Mouse (Mus musculus): Measurements from ENCODE around the gene Cbfa2t2.

Cbfa2t2 gene

DNA sequence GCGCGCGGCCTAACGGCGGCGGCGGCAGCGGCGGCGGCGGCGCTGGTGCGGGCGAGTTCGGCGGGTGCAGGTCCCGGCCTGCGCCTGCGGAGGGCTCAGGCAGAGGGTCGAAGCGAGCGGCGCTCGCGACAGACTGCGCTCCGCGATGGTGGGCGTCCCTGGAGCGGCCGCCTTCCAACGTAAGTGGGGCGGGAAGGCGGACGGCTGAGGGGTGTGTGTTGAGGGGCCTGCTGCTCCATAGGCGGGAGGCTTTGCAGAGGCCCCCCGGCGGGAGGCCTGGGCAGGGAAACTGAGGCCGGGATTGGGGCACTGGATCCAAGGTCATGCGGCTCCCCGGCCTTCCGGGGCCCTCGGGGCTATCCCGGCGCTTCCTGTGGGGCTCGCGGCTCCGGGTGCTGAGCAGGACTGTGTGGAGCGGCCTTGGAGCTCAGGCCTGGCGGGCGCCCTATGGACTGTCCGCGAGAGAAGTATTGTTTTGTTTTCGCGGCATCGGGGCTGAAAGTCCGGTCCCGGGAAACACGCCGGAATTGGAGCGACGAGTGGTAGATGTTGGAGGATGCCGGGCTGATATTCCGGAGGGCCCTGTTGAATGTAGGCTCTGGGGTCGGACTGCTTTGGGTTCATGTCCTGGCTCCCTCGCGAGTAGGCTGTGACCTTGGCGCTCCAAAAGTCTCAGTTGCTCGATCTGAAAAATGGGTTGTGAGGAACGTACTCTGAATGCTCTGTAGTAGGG is at the start of gene Cbfa2t2:
Gene Cbfa2t2, plus strand, starts transcription at position 24 of the 733 bp plus-strand sequence.
- DNase-seq (ENCODE audit: low spot score in 2 of 2) = no peak

DNA sequence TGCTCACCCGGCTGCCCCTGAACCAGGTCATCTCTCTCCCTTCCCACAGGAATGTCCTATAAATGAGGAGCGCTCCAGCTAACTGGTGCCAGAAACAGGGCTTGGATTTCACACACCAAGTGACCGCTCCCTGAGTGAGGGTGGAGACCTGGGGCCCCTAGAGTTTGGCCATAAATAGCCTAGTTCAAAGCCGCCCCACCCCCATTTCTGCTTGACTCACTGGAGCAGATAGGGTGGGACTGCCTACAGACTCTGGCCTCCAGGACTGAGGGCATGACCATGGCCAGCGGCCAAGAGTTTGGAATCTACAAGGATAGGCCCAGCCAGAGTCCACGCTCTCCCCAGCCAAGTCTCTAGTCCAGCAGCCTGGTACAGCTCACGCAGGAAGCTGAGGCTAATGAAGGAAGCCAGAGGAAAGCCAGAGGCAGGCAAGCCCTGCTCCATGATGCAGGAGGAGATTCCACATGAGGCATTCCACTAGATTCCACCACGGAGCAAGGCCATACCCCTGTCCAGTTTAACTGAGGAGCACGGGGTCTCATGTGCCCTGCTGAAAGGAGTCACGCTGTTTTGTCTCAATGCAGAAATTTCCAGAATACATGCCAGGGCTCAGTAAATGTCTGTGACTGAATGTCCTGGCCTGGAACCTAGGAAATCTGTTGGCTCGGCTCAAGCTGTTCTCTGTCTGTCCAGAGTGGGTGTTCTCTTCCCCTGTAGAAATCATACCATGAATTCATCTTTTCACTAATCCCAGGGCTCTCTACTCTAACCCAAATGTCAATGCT is 45.9 kb upstream of the Cbfa2t2 start:
- peak; percentile 95 for DNase-seq (ENCODE audit: low spot score in 2 of 2)

DNA sequence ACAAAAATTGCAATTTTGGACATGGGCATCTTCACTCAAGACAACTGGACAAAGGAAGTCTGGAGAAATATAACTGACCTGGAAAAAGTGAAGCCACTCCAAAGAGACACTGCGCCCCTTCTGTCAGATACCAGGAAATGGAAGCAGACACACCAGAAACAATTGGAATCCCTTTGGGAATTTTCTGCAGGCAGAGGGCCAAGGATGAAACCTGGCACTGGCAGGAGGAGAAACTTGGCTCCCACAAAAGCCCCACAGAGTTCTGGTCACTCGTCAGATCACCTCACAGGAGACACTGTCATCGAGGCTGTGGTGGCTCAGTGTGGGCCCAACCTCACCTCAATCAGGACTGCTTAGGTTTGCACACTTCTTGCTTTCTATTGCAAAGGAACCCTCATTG is 41.7 kb upstream of the Cbfa2t2 start:
- no peak for DNase-seq (ENCODE audit: low spot score in 2 of 2)

DNA sequence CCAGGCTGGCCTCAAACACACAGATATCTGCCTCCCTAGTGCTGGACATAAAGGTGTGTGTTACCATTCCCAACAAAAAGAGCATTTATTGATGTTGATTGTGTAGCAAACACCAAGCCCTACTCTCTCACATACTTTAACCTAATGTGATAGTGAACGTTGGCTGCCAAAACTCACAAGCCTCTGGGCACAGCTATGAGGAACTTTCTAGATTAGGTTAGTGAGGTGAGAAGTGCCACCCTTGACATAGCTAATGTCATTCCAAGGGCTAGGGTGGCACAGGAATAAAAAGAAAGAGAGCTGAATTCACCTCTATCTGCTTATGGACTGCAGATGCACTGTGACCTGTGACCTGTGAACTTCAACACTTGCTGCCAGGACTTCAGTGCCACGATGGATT is 39.8 kb upstream of the Cbfa2t2 start:
- DNase-seq (ENCODE audit: low spot score in 2 of 2) = no peak

DNA sequence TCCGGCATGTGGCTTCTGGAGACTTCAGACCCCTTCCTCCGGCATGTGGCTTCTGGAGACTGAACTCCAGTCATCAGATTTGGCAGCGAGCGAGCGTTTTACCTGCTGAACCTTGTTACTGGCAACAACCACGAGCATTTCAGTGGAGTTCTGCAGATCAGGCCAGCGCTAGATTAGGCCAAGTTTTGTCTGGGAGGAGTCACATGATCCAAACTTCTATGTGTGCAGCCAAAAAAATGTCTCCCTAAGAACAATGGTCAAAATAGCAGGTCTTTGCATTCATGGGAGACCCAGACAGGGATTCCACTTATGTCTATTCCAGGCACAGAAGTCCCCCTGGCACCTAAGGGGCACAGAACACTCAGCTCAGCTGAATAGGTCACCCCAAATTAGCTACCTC is 38.0 kb upstream of the Cbfa2t2 start:
- DNase-seq (ENCODE audit: low spot score in 2 of 2) = peak in 1 of 2 experiments; percentile 34

DNA sequence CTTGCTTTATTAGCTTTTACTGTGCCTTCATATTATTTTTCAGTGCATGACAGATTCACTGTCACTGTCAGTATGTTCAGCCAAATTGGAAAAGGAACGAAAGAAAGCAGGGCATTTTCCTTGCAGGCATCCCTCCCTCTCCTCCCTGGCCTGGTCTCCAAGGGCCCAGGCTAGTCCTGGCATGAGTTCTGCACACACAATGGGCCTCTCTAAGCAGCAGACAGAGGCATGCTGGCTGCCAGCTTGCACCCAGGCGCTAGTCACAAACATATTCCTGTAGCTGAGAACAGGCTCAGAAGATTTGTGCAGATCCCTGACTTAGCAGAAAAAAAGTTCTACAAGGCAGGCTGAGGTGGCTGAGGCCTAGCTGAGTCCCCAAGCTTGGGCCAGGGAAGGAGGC is 37.0 kb upstream of the Cbfa2t2 start:
- no peak for DNase-seq (ENCODE audit: low spot score in 2 of 2)

DNA sequence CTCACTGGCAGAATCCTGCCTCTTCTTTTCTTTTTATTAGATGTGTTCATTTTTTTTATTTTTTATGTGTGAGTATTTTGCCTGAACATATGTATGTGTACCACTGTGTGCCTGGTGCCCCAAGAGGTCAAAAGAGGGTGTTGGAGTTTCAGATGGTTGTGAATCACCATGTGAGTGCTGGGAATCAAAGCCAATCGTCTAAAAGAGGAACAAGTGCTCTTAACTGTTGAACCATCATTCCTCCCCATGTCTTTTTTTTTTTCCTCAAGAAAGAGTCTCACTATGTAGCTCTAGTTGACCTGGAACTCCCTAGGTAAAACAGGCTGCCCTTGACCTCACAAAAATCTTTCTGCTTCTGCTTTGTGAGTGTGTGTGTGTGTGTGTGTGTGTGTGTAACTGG is 34.3 kb upstream of the Cbfa2t2 start:
- DNase-seq (ENCODE audit: low spot score in 2 of 2) = no peak

DNA sequence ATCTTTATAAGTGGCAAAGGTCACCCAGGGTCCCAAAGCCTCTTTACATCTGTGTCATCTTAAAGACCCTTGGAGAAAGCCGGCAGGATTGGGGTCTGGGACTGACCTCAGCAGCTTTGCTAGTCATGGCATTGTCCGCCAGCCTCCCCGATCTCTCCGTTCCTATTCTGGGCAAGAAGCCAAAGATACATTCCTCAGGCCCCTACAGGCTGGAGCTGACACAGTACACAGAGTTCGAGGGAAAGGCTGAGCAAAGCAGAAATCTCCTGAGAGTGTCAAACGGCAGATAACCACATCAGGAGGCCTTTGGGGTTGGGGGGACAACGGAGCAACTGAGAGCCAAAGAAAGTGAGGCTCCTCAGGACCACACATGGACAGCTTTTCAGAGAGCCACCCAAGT is 33.5 kb upstream of the Cbfa2t2 start:
- peak; percentile 68 to 79 for DNase-seq (ENCODE audit: low spot score in 2 of 2)

DNA sequence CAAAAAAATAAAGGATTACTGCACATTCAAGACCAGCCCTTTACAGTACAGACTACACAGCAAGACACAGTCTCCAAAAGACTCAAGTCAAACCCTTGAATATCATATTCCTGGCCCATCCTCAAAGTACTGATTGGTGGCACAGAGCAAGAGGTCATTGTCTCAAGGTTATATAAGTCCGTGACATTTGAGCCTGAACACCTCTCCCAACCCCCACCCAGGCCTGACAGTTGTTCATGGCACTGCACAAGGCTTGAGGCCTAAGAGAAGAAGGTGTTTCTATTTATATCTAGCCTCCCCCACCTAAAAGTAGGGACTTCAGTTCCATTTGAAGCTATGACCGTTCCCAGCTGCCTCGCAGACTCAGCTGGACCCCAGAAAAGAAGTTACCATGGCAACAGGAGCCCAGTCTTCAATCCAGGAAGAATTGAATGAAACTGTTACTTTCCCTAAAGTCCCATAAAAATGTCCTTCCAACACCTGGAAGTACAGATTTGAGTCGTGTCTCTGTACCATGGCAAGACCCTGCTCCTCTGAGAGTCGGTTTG is 30.8 kb upstream of the Cbfa2t2 start:
- DNase-seq (ENCODE audit: low spot score in 2 of 2) = no peak

DNA sequence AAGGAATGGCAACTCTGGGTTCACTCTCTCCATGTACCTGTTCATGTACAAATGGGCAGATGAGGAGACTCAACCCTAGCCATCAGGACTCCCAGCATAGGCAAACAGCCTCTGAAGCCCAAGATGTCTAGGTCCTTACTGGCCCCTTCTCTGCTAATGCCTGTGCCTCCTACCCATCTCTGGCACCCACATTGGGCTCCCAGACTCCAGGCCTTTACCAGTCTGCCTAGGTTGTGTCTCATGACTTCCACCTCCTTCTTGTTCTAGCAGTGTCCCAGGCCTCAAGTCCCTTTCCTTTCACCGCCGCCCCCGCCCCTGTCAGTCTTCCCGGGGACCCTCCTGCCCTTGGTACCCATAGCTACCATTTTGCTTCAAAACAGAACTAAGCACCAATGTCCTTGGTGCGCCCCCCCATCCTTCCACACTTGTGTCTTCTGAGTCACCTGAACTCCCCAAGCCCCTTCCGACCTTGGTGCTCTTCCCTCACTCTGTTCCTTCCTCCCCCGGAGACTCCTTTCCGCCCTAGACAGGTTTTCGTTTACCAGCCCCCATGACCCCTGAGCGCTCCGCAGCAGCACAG is 29.1 kb upstream of the Cbfa2t2 start:
- peak in 1 of 2 experiments; percentile 16 for DNase-seq (ENCODE audit: low spot score in 2 of 2)

DNA sequence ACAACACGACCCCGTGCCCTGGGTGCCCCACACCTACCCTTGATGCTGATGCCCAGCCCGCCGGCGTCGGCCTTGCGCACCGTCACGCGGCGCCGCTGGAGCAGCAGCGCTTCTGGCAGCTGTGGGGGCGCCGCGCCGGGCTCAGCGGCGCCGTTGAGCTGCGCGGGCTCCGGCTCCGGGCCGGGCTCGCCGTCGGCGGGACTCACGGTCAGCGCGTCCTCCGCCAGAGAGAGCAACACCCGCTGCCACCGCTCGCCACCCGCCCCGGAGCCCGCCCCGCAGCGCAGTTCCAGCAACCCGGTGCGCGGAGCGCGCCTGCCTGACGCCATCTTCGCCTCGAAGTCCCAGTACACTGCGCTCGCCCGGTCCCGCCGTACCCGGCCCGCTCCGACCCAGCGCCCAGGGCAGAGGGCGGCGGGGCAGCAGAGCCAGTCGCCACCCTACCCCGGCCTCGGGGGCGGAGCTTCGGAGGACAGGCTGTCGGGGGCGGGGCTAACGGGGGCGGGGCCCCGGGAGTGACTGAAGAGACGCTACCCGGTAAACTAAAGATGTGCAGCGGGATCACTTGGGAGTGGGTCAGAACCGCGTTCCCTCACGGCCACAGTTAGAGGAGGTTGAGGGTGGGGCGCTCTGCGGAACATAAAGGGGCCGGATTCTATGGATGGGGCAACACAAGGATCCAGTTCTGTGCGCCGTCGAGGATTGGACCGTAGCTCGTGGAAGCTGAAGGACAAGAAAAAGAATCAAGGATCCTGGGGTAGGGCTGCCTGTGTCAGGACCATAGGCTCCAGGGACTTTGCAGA is 28.4 kb upstream of the Cbfa2t2 start, which contains the start of gene Snta1:
Gene Snta1, minus strand, starts transcription at position 457 of the 803 bp plus-strand sequence.
- peak; percentile 87 for DNase-seq (ENCODE audit: low spot score in 2 of 2)

DNA sequence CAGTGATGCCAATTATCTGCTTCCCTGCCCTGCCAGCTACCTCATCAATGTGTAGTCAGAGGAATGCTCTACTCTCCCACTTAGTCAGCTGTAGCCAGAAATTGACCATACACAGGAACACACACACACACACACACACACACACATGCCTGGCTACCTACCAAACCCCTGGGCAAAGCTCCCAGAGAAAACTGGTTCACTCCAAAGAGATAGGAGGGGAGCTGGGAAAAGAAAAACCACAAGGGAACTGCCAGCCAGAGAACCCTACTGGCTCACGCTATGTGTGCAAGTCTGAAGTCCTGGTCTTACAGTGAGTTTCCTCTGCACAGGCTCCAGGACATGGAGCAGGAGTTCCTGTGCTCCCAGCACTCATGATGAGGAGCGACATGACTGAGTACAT is 25.9 kb upstream of the Cbfa2t2 start:
- DNase-seq (ENCODE audit: low spot score in 2 of 2) = peak; percentile 45 to 69

DNA sequence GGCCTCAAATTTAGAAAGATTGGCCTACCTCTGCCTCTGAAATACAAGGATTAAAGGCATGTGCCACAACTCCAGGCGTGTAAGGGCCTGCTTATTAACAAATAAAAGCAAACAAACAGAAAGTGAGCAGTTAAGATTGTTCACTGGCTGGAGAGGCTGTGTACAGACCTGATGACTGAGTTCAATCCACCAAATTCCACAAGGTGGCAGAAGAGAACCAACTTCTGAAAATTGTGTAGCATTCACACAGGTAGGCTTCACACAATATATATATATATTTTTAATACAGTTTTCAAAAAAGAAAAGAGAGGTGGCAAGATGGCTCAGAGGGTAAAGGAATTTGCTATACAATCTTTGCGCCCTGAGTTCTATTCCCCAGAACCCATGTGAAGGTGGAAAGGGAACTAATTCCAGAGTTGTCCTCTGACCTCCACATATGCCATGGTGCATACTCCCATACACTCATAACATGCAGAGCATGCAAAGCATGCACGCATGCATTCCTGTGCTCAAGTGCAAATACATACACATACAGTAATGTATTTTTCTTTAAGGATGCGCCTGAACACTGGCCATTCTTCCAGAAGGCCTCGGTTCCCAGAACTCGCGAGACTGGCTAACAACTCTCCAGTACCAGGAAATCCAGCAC is 24.1 kb upstream of the Cbfa2t2 start:
- no peak for DNase-seq (ENCODE audit: low spot score in 2 of 2)

DNA sequence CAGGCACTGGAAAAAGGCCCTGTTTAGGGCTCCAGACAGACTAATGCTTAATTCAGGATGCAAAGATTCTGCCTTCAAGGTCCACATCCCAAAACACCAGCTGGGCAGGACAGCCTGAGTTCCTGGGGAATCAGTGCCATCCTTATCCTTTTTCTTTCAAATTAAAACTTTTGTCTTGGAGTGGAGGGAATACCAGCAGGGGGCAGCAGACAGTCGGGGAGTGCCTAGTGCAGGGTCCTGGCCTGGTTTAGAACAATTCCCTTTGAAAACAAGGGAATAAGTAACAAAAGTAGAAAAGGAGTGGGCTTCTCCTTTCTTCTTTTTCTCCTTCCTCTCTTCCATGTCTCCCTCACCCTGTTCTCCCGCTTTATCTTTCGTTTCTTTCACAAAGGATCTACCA is 19.2 kb upstream of the Cbfa2t2 start:
- no peak for DNase-seq (ENCODE audit: low spot score in 2 of 2)

DNA sequence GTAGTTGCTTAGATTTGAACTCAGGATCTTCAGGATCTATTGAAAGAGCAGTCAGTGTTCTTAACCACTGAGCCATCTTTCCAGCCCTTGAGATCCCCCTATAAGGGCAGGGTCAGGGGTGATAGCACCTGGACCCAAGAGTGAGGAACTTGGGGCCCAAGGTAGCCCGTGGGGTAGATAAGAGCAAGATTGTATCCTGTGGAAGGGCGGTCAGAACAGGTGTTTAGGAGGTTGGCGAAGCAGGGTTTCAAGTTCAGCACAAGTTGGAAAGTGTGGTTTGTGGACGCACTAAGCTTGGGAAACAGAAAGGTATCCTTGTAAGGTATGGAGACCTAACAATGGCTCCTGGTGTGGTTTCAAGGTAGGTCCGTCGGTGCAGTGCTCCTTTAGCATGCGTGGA is 18.3 kb upstream of the Cbfa2t2 start:
- no peak for DNase-seq (ENCODE audit: low spot score in 2 of 2)

DNA sequence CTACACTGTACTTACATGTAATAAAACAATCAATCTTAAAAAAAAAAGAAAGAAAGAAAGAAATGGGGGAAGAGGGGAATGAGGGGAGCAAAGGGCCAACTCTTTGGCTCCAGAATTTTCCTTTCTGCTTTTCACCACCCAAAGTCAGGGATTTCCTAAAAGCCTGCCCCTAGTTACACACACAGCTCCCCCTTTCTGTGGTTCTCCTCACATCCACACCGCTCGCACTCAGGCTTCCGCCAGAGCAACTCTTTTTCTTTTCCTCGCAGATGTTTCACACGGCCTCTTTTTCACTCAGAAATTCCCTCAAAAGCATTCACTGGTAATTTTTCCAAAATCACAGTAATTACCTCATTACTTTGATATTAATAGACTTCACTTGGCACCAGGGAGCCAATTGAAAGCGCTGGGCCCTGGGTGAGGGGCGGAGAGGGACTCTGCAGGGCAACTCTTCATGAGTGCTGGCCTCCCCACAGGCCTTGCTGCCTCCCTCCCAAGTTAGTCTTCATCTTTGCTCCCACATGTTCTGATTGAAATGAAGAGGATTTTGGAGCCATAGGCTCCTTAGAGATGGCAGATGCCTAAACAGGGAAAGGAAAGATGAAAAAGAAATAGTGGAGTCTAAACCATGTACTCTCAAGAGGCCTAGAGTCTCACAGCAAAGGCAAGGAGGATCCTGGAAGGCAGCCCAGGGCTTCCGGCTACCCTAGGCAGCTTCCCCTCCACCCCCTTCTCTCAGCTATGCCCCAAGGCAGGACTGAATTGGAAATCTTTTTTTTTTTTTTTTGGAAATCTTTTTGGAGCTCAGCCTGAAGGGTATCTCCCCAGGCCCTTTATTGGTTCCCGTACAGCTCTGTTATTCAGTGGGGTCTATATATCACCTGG is 16.4 kb upstream of the Cbfa2t2 start:
- no peak for DNase-seq (ENCODE audit: low spot score in 2 of 2)

DNA sequence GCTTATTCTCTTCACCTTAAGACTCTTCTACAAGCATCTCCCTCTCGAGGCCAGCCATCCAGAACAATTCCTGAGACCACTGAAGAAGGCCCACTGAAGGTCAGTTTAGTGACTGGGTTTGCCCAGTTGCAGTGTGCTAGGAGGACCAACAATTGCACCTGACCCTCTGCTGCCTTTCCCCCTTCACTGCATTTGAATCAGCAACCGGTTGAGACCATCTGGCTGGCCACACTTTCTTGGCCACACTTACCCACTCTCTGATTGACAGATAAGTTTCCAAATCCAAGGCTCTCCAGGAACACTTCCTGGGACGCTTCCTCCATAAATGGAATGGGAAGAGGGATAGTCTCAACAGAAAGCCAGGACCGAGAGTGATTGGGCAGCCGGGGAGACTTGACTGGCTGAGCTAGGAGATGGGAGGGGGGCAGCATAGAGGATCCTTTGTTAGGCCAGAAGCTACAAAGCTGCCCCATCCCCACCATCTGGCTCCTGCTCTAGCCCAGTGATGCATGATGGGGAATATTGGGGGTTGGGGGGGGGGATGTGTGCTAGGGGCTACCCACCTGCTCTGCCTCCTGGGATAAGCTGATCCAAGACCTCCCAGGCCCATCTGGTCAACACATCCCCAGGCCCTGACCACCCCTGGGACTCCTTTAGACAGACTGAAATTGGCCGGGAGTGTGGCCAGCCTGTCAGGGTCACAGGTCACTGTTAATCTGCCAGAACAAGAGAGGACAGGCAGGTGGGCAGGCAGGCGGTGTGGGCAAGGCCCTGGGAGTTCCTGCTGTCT is 15.1 kb upstream of the Cbfa2t2 start:
- no peak for DNase-seq (ENCODE audit: low spot score in 2 of 2)

DNA sequence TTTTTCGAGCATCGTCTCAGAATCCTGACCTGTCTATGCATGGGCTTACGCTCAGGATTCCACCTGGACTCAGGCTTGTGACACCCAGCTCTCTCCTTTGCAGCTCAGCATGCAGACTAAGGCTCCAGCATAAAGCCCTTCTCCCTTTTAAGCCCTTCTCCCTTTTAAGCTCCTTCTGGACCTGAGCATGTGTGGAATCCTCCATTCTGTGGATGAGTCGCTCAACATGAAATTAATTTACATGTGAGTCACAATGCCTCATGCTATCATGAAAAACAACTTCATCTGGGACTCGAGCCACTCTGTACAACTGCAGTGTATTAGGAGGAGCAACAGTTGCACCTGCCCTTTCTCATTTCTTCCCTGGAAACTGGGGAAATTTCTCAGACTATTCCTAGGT is 14.1 kb upstream of the Cbfa2t2 start:
- DNase-seq (ENCODE audit: low spot score in 2 of 2) = no peak

DNA sequence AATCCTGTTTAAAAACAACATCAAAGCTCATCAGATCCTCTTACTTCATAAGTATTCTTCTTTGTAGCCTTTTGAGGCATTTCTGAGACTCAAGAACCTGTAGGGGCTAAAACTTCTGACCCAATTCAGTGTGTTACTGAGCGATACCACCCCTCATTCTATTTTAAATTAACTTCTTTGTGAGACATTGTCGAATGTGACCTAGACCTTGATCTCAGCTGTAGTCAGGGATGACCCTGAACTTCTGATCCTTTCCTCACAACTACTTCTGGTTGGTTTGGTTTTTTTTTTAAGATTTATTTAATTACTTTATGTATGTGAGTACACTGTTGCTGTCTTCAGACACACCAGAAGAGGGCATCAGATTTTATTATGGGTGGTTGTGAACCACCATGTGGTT is 12.7 kb upstream of the Cbfa2t2 start:
- no peak for DNase-seq (ENCODE audit: low spot score in 2 of 2)

Measured in heart, adult 9 months (tissue).